Mouse (Mus musculus) frontal cortex, postnatal 10 days (tissue): ENCODE results near the gene Myocd.

Source experiments
- DNase-seq, 2 experiments: peaks; one replicate each; pipeline ENCODE4 v3.0.0; 2022; ENCODE audit warnings: low spot score in 2 of 2, mixed read lengths in 1 of 2

Myocd gene

GRCm38 (mm10) chr11:65142838-65143417, 126.9 kb downstream of the Myocd start:
- DNase-seq, result no peak

- no peak for DNase-seq
Observed at GRCm38 (mm10) chr11:65139030-65139429, 130.8 kb downstream of the Myocd start.

- no peak for DNase-seq
Observed at GRCm38 (mm10) chr11:65137145-65137652, 132.6 kb downstream of the Myocd start.

DNA sequence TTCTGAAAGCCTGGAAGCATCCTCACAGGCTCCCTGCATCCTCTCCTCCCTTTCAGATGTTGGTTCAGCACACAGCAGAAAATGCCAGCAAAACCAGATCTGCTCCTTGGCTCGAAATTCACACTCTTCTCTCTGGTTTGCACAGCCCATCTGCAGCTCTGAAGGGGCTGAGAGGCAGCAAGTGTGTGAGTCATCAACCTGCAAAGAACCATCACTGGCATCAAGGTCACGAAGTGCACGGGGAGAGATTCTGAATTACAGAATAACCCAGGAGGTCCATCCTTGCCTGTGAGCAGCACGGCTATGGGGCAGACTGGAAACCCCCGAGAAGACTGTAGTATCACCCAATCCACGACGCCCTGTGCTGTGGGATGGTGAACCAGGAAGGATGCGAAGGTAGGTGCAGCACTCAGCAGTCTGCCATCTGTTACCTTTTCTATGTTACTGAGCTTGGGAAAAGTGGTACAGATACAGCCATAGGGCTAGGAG, 134.5 kb downstream of the Myocd start:
- no peak for DNase-seq

GRCm38 (mm10) chr11:65133661-65134060, 136.1 kb downstream of the Myocd start:
- no peak for DNase-seq

- DNase-seq, result no peak
Observed at GRCm38 (mm10) chr11:65129110-65129509, 140.7 kb downstream of the Myocd start.

DNA sequence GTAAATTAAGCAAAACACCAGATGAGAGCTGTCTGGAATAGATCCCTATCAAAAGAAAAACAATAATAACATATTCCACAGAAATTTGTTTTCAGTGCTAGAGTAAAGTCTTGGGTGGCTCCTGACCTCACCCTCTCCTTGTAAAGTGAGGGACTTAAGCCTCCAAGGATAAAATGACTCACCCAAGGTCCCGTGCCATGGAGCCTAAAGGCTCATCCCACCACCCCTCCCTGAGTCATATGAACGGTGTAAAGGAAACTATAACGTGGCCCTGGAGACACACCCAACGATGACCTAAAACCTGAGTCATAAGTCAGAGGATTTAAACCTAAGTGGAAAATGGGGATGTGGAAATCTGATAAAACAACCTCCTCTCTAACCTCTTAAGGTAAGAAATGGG, 141.1 kb downstream of the Myocd start:
- DNase-seq, result no peak

DNA sequence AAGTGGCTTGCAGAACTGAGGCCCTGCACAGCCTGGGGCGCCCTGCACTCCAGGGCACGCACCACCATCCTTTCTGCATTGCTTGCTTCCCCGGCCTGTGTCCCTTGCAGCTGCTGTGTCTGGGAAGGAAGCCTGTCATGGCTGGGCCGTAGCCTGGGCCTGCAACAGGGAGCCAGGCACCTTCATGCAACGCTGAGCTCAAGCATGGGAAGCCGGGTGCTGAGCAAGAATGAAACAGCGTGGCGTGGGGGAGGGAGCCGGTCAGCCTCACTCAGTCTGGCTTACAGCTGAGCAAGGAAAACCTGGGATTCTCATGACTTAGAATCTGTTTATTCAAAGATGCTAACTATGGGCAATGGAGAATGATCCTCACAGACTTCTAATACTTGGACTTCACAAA, 143.2 kb downstream of the Myocd start:
- DNase-seq, result no peak
